Mouse (Mus musculus) embryonic facial prominence, embryonic 11.5 days (tissue): ENCODE measurements around the gene Dcaf7. TPM values are rescaled to one million over a fixed set of nuclear protein-coding genes. Genes with fewer than 3 reads are reported as not detected.

ENCODE experiments used
- ATAC-seq: fragments of 200-750 bp; cut with Nextera tagmentation; replicated peaks from 2 replicates; pipeline ENCODE4 v1.8.0; 2017; ENCODE audit warnings: low read depth; ENCODE audit not compliant: insufficient number of reproducible peaks, low FRiP score, low TSS enrichment
- DNase-seq: peaks from one replicate; pipeline ENCODE4 v3.0.0-alpha.2; 2015; ENCODE audit warnings: low spot score
- H3K27ac ChIP-seq: fragments of 300-500 bp; sonication (generic); replicated peaks from 2 replicates; pipeline ENCODE4 v1.5.1; 2014; ENCODE audit warnings: mild to moderate bottlenecking, low read depth, low read length, control low read depth
- H3K27me3 ChIP-seq: fragments of 300-500 bp; sonication (generic); 2 replicates; pipeline ENCODE4 v1.6.1; 2014; ENCODE audit warnings: mild to moderate bottlenecking, low read length, moderate library complexity, mixed read lengths; ENCODE audit not compliant: control insufficient read depth, insufficient read depth
- H3K36me3 ChIP-seq: fragments of 300-500 bp; sonication (generic); replicated peaks from 2 replicates; pipeline ENCODE4 v1.6.1; 2014; ENCODE audit warnings: low read depth, mild to moderate bottlenecking, low read length, moderate library complexity, mixed read lengths; ENCODE audit not compliant: control insufficient read depth, insufficient read depth
- H3K4me1 ChIP-seq: fragments of 300-500 bp; sonication (generic); 2 replicates; pipeline ENCODE4 v1.6.1; 2014; ENCODE audit warnings: low read length, mixed read lengths; ENCODE audit not compliant: control insufficient read depth, insufficient read depth
- H3K4me2 ChIP-seq: fragments of 300-500 bp; sonication (generic); 2 replicates; pipeline ENCODE4 v1.6.1; 2014; ENCODE audit warnings: low read depth, mild to moderate bottlenecking, control low read depth, low read length, moderate library complexity
- H3K4me3 ChIP-seq: fragments of 300-500 bp; sonication (generic); 2 replicates; pipeline ENCODE4 v1.5.1; 2014; ENCODE audit warnings: low read depth, low read length, control low read depth
- H3K9ac ChIP-seq: fragments of 300-500 bp; sonication (generic); replicated peaks from 2 replicates; pipeline ENCODE4 v1.6.1; 2014; ENCODE audit warnings: mild to moderate bottlenecking, control low read depth, low read length
- H3K9me3 ChIP-seq: fragments of 300-500 bp; sonication (generic); replicated peaks from 2 replicates; pipeline ENCODE4 v1.6.1; 2016; ENCODE audit warnings: mild to moderate bottlenecking, low read length, inconsistent platforms, mixed read lengths; ENCODE audit not compliant: control insufficient read depth
- WGBS: fragments of 180-500 bp; shearing (Covaris S2); extraction: QIAGEN DNeasy Blood & Tissue Kit; methylation state at CpG from one replicate; pipeline ENCODE4 v1.1.7; 2014; 5-methylcytosine and 5-hydroxymethylcytosine counted together
- polyA plus RNA-seq: library from polyadenylated mRNA; unstranded; fragments of >200 nt; fragmentation: Nextera tagmentation; extraction: Ambion mirVana; gene quantifications from 2 replicates; pipeline ENCODE4 v1.2.1, GENCODE M21; 2014

Dcaf7 gene
- polyA plus RNA-seq, 1 experiment from 2014 or later = 59.9 TPM

- ATAC-seq (peak; percentile 97), DNase-seq (peak; percentile 99)
- Histone ChIP-seq H3K4me3 (peak within 1 kb of the TSS; percentile 93), H3K27ac (peak within 1 kb of the TSS; percentile 98), H3K4me2 (peak within 1 kb of the TSS; percentile 61), H3K4me1 (no peaks in the 10 kb centered on the region), H3K9ac (peak within 1 kb of the TSS; percentile 89), H3K27me3 (no peaks in the 10 kb centered on the region), H3K36me3 (no peaks in the 10 kb centered on the region), H3K9me3 (no peaks in the 10 kb centered on the region)
- WGBS = under 1% methylated on average over 69 of the region's 69 CpGs
Measured at GRCm38 (mm10) chr11:106083708-106084701, 47.3 kb downstream of the Dcaf7 start, which contains the start of gene Map3k3. Map3k3 (plus strand) TSS chr11:106084613.

- no peaks in the 10 kb centered on the region for H3K36me3 ChIP-seq
- DNase-seq = peak; percentile 81
- peak overlapping the region; percentile 54 for H3K4me2 ChIP-seq
- under 1% methylated on average over 58 of the region's 61 CpGs for WGBS
- H3K9ac ChIP-seq = peak overlapping the region; percentile 89
- H3K27ac ChIP-seq = peak overlapping the region; percentile 98
- H3K27me3 ChIP-seq = no peaks in the 10 kb centered on the region
- ATAC-seq = peak; percentile 63
- H3K4me3 ChIP-seq = peak overlapping the region; percentile 93
- H3K4me1 ChIP-seq = no peaks in the 10 kb centered on the region
- H3K9me3 ChIP-seq = no peaks in the 10 kb centered on the region
Measured at GRCm38 (mm10) chr11:106084911-106085561, 48.4 kb downstream of the Dcaf7 start.

GRCm38 (mm10) chr11:106098223-106098622, 61.6 kb downstream of the Dcaf7 start:
- ATAC-seq = no peak
- H3K4me1 ChIP-seq = no peaks in the 10 kb centered on the region
- H3K9me3 ChIP-seq = no peaks in the 10 kb centered on the region
- H3K27ac ChIP-seq = no peak overlapping the region
- no peak overlapping the region for H3K4me2 ChIP-seq
- no peak overlapping the region for H3K9ac ChIP-seq
- no peaks in the 10 kb centered on the region for H3K27me3 ChIP-seq
- H3K4me3 ChIP-seq = no peak overlapping the region
- H3K36me3 ChIP-seq = no peaks in the 10 kb centered on the region
- WGBS = 91% methylated on average over 1 of the region's 1 CpGs
- no peak for DNase-seq

GRCm38 (mm10) chr11:106102866-106103265, 66.2 kb downstream of the Dcaf7 start:
- DNase-seq (no peak), ATAC-seq (no peak)
- Histone ChIP-seq H3K4me2 (no peak overlapping the region), H3K27me3 (no peaks in the 10 kb centered on the region), H3K27ac (no peak overlapping the region), H3K4me1 (no peaks in the 10 kb centered on the region), H3K9me3 (no peaks in the 10 kb centered on the region), H3K36me3 (no peaks in the 10 kb centered on the region), H3K4me3 (no peak overlapping the region), H3K9ac (no peak overlapping the region)
- WGBS = 93% methylated on average over 3 of the region's 3 CpGs

- no peak overlapping the region for H3K27ac ChIP-seq
- no peaks in the 10 kb centered on the region for H3K36me3 ChIP-seq
- 87% methylated on average over 8 of the region's 8 CpGs for WGBS
- H3K9me3 ChIP-seq = no peaks in the 10 kb centered on the region
- no peak overlapping the region for H3K9ac ChIP-seq
- no peak overlapping the region for H3K4me2 ChIP-seq
- no peaks in the 10 kb centered on the region for H3K4me1 ChIP-seq
- DNase-seq = no peak
- no peak overlapping the region for H3K4me3 ChIP-seq
- no peak for ATAC-seq
- H3K27me3 ChIP-seq = no peaks in the 10 kb centered on the region
Measured at GRCm38 (mm10) chr11:106106047-106106587, 69.4 kb downstream of the Dcaf7 start.

Other genes starting within 250 kb of the Dcaf7 start
- 9.9 and 13.4 TPM in 2 replicates for gene Cyb561, start 83.5 kb upstream of the Dcaf7 start, polyA plus RNA-seq
- gene Ace, start 68.9 kb upstream of the Dcaf7 start, polyA plus RNA-seq = 0.41 and 0.47 TPM in 2 replicates
- not detected in 2 replicates for gene Ace3, start 42.2 kb upstream of the Dcaf7 start, polyA plus RNA-seq
- 0.32 and 0.33 TPM in 2 replicates for gene Kcnh6, start 28.7 kb upstream of the Dcaf7 start, polyA plus RNA-seq
- 11.1 and 11.4 TPM in 2 replicates for gene Taco1, start 29.2 kb downstream of the Dcaf7 start, polyA plus RNA-seq
- 15.7 and 16.8 TPM in 2 replicates for gene Map3k3, start 47.7 kb downstream of the Dcaf7 start, polyA plus RNA-seq
- gene Gm10840, start 124.0 kb downstream of the Dcaf7 start, polyA plus RNA-seq = 0.92 TPM in 1 of 2 replicates, not detected in the other
- 431 and 442 TPM in 2 replicates for gene Limd2, start 124.0 kb downstream of the Dcaf7 start, polyA plus RNA-seq
- 33.4 and 35.8 TPM in 2 replicates for gene Strada, start 165.3 kb downstream of the Dcaf7 start, polyA plus RNA-seq
- 65.3 and 70.5 TPM in 2 replicates for gene Ccdc47, start 179.5 kb downstream of the Dcaf7 start, polyA plus RNA-seq
- gene Ddx42, start 180.1 kb downstream of the Dcaf7 start, polyA plus RNA-seq = 95.4 and 102 TPM in 2 replicates
- gene Ftsj3, start 219.2 kb downstream of the Dcaf7 start, polyA plus RNA-seq = 76.2 and 80.5 TPM in 2 replicates
- gene Psmc5, start 219.3 kb downstream of the Dcaf7 start, polyA plus RNA-seq = 389 and 396 TPM in 2 replicates
- gene Smarcd2, start 236.1 kb downstream of the Dcaf7 start, polyA plus RNA-seq = 57.0 and 60.6 TPM in 2 replicates
- 0.13 and 0.15 TPM in 2 replicates for gene Tcam1, start 239.8 kb downstream of the Dcaf7 start, polyA plus RNA-seq